Mouse (Mus musculus): ENCODE results near the gene Ccdc93.

Gene Ccdc93

DNA sequence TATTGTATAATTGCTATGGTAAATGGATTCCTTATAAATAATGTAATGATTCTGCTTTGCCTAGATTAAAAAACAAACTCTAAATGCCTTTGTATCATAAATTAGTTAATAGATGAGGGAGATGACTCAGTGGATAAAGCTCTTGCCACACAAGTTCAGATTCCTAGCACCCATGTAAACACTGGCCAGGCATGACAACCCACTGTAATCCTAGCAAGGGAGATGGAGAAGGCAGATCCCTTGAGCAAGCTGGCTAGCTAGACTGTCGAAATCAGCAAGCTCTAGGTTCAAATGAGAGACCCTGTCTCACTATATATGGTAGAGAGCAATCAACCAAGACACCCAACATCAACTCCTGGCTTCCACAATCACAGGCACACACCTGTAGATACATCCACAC lies 87.8 kb downstream of the Ccdc93 start:
- DNase-seq (ENCODE audit: low read depth) = no peak

DNA sequence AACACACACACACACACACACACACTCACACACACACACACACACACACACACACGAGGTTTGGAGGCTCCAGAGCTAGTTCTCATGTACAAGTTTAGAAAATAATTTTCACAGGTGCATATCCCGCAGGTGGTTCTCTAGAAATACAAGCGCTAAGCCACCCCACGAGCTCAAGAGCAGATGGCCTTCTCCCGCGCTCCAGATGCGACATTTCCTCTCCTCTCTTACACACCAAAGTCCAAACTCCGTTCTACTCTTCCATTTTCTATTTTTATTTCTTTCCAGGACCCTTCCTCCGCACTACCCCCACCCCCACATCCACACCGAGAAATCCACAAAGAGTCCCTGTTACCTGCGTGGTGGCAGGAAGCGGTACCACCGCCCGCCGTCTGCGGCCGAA lies 96.2 kb downstream of the Ccdc93 start:
- no peak for DNase-seq (ENCODE audit: low read depth)

DNA sequence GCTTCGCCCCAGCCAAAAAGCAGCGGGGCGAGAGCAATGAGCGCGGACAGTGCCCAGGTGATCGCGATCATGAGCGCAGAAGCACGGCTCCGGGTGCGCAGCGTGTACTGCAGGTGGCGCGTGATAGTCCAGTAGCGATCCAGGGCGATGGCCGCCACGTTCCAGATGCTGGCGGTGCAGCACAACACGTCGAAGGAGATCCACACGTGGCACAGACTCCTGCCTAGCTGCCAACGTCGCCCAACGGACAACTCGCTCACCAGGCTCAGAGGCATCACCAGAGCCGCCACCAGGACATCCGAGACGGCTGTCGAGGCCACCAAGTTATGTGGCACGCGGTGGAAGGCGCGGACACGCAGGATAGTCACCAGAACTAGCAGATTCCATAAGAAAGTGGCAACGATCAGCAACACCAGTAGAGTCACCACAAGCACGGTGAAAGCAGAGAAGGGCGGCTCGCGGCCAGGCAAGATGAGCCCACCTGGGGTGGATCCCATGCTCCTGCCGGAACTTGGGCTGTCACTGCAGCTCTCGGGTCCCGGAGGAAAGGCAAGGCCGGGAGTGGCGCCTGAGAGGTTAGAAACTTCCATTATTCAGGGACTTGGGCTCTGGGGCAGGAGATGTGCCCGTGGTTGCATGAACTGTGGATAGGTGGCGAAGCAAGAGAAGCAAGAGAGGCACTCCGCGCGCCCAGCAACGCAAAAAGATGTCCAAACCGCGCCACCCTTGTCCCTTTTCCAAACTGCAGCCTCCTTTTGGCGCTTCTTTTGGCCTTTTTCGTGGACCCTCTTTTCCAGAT lies 97.0 kb downstream of the Ccdc93 start:
- no peak for DNase-seq (ENCODE audit: low read depth)

DNA sequence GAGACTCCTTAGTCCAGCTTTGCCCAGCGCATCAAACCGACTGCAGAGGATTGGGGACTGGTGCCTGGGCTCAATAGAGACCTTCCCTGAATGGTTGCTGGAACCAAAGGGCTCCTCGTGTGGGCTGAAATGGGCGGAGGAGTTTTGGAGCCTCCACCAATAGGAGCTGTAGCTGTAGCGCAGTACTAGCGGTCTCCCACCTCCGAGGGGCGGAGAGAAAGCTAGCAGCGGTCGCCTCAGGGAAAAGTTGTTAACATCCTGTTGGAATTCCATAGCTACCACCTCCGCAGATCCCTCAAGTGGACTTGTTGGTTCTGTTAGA lies 97.5 kb downstream of the Ccdc93 start, which contains the start of gene Htr5b:
Gene Htr5b (minus strand): TSS at position 67 of the 322 bp plus-strand sequence.
- no peak for DNase-seq (ENCODE audit: low read depth)

DNA sequence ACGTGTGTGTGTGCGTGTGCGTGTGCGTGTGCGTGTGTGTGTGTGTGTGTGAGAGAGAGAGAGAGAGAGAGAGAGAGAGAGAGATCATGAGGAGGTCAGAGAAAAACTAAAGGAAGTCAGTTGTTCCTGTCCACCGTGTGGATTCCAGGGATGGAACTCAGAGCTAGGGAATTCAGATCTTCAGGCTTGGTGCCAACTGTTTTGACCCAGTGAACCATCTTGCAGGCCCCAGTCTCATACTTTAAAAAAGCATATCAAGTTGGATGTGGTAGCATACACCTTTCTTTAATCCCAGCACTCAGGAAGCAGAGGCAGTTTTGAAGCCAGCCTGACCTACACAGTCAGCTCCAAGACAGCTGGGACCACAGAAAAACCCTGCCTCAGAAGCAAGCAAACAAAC lies 98.4 kb downstream of the Ccdc93 start:
- DNase-seq (ENCODE audit: low read depth) = no peak

DNA sequence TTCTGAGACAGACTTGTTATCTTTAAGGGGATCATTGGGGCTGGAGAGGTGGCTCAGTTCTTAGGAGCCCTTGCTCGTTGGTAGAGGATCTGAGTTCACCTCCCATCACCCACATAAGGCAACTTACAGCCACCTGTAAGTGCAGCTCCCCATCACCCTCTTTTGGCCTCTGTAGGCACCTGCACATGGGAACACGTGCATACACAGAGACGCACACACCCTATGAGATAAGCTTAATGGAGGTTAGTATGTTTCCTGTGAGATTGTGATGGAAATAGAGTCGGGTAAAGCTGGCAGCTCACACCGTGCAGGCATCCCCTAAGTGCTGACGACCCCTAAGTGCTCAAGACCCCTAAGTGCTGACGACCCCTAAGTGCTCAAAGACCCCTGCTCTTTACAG lies 100.6 kb downstream of the Ccdc93 start:
- no peak for DNase-seq (ENCODE audit: low read depth)

DNA sequence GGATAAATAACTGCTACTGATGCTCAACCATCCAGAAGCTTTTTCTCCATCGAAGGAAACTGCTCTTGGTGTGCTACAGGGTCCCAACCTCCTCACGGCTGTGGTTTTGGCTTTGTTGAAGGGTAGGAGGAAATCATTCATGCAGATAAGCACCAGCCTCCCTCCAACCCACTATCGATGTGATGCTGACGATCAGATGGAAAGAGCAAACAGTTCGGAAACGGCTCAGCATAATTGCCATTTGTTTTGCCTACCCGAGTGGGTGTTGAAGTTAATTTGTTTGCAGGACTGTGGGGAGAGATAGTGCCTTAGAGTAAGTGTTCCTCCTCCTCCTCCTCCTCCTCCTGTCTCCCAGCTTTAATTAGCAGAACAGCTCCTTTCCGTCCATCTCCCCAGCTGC lies 109.5 kb downstream of the Ccdc93 start:
- DNase-seq (ENCODE audit: low read depth) = no peak

DNA sequence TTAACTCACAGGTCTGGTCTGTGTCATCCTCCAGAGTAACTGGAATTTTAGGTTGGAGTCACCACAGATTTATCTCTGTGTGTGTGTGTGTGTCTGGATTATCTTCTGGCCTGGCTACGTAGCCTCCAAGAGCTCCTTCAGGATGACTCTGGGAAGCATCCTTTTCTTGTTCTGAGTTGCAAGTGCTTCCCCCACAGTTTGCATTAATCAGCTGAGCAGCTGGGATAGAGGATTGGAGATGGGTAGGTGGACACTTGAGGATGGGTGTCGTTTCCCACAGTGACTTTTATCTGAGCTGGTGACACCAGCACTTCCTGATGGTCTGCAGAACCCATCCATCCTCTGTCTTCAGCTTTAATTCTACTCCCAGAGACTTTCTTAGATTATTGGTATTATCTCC lies 116.0 kb downstream of the Ccdc93 start:
- no peak for DNase-seq (ENCODE audit: low read depth)

DNA sequence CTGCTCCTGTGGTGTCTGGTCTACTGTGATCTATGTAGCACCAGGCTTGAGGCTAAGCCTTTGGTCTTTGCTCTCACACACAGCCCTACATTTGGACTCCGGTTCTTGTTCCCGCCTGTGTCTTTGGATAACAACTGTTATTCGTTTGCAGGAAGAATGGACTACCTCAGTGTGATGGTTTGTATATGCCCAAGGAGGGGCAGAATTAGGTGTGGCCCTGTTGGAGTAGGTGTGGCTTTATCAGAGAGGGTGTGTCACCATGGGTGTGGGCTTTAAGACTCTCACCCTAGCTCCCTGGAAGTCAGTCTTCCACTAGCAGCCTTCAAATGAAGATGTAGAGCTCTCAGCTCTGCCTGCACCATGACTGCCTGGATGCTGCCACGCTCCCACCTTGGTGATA lies 117.8 kb downstream of the Ccdc93 start:
- no peak for DNase-seq (ENCODE audit: low read depth)

DNA sequence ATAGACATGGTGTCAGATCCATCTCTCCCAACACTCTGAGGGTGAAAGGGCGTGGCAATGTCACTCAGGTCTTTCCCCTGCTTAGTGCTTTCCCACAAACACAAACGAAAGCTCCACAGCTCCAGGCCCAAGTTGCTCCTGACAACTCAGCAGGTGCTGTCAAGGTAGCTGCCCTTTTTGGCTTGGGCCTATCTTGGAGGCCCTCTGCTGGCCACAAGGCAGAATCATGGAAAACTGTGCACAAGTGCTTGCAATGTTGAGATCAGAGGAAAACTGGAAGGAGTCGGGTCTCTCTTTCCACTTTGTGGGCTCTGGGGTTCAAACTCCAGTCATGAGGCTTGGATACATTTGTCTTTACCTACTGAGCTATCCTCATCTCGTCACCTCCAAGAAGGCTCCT lies 118.6 kb downstream of the Ccdc93 start:
- no peak for DNase-seq (ENCODE audit: low read depth)

DNA sequence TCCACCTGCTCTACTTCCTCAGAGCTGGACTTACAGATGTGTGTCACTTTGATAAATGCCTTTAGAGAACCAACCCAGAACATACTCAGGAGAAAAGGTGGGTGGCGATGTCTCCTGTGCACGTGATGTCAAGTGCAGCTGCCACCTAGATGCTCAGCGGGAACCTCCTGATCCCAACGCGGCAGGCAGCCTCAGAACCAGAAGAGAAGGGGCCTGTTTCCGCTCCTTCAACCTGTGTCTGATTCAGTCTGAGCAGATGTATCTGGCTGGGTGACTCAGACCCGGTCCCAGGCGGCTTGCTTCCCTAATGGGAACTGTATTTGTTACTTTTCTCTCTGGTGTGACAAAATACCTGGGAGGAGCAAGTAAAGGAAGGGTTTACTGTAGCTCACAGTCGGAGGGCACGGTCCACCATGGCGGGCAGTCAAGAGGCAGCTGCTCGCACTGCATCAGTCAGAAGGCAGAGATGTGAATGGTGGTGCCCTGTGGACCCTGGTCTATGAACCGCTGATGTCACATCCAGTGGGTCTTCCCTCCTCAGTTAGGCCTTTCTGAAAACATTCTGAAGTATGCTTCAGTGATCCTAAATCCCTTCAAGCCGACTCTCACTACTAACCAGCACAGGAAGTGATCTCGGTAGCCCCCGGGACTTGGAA lies 120.1 kb downstream of the Ccdc93 start:
- DNase-seq (ENCODE audit: low read depth) = no peak

DNA sequence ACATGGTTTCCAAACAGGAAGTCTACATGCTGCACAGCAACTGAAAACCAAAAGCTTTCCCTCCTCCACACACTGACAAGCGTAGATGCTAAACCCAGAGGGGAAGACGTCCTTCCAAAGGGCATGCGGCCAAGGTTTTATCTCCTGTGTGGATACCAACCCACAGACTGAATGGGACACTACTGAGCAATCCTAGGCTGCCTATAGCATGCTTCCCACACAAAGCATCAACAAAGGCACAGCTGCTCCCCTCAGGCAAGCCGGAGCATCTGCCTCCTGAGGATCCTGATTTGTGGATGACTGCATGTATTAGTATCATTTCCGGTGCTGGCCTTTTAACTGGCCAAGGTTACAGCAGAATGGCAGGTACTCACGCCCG lies 120.6 kb downstream of the Ccdc93 start:
- DNase-seq (ENCODE audit: low read depth) = no peak

All from naive thymus-derived CD4-positive, alpha-beta T cell, adult 2 months (primary cell).